Mouse (Mus musculus) left cerebral cortex, adult 18-20 months (tissue): ENCODE measurements around the gene Hacd1. TPM values are rescaled to one million over a fixed set of nuclear protein-coding genes. Genes with fewer than 3 reads are reported as not detected.

Experiments used
- DNase-seq, 2 experiments: peaks; one replicate each; pipeline ENCODE4 v3.0.0; 2021 to 2022; ENCODE audit warnings: low spot score in 2 of 2, mixed read lengths in 1 of 2
- total RNA-seq, 2 experiments: library from RNA; stranded (reverse); gene quantifications; 2 replicates each; pipeline ENCODE4 v1.2.3; 2021

Gene Hacd1
- total RNA-seq, 2 experiments from 2014 or later = 15.5 to 17.6 TPM

GRCm38 (mm10) chr2:14019228-14019627 is 36.7 kb downstream of the Hacd1 start:
- DNase-seq = no peak

- DNase-seq = no peak
These were observed 50.8 kb downstream of the Hacd1 start for GRCm38 (mm10) chr2:14005121-14005520.

GRCm38 (mm10) chr2:13960136-13960535 is 95.8 kb downstream of the Hacd1 start:
- no peak for DNase-seq

- no peak for DNase-seq
These were observed 99.5 kb downstream of the Hacd1 start for GRCm38 (mm10) chr2:13956463-13956862.

GRCm38 (mm10) chr2:13938118-13938517 is 117.8 kb downstream of the Hacd1 start:
- peak in 1 of 2 experiments; percentile 12 for DNase-seq

- no peak for DNase-seq
These were observed 120.6 kb downstream of the Hacd1 start for GRCm38 (mm10) chr2:13935343-13935742.

GRCm38 (mm10) chr2:13932253-13932652 is 123.7 kb downstream of the Hacd1 start:
- no peak for DNase-seq

GRCm38 (mm10) chr2:13930724-13931123 is 125.2 kb downstream of the Hacd1 start:
- DNase-seq = no peak

GRCm38 (mm10) chr2:13888568-13888967 is 167.4 kb downstream of the Hacd1 start:
- DNase-seq = no peak

GRCm38 (mm10) chr2:13857461-13857860 is 198.5 kb downstream of the Hacd1 start:
- no peak for DNase-seq

- DNase-seq = no peak
These were observed 200.4 kb downstream of the Hacd1 start for GRCm38 (mm10) chr2:13855510-13855909.

- no peak for DNase-seq
These were observed 219.6 kb downstream of the Hacd1 start for GRCm38 (mm10) chr2:13836310-13836709.

- DNase-seq = no peak
These were observed 220.9 kb downstream of the Hacd1 start for GRCm38 (mm10) chr2:13834989-13835388.

GRCm38 (mm10) chr2:13816645-13817044 is 239.3 kb downstream of the Hacd1 start:
- no peak for DNase-seq

- DNase-seq = no peak
These were observed 247.3 kb downstream of the Hacd1 start for GRCm38 (mm10) chr2:13808593-13808992.

GRCm38 (mm10) chr2:13808008-13808407 is 247.9 kb downstream of the Hacd1 start:
- DNase-seq = no peak

- no peak for DNase-seq
These were observed 249.8 kb downstream of the Hacd1 start for GRCm38 (mm10) chr2:13806120-13806519.

- DNase-seq = no peak
These were observed 255.3 kb downstream of the Hacd1 start for GRCm38 (mm10) chr2:13800639-13801038.

Other genes starting within 250 kb of the Hacd1 start
- gene Stam, start 18.0 kb upstream of the Hacd1 start, total RNA-seq = 10 to 100 TPM; 92.2 to 92.6 TPM
- under 1 TPM; 0.12 to 0.14 TPM for gene Tmem236, start 118.4 kb upstream of the Hacd1 start, total RNA-seq
- gene Mrc1, start 173.3 kb upstream of the Hacd1 start, total RNA-seq = 1 to 10 TPM; 4.8 to 5.2 TPM